Mouse (Mus musculus) cerebellum, adult 2 months (tissue): ENCODE measurements around the gene Ndufa6. TPM values are rescaled to one million over a fixed set of nuclear protein-coding genes. Genes with fewer than 3 reads are reported as not detected.

Experiments
- DNase-seq, 2 experiments: peaks; one replicate each; pipeline ENCODE4 v3.0.0; 2021
- H3K27ac ChIP-seq: fragments of 200-500 bp; 2 replicates; pipeline ENCODE4 v1.5.1; 2012; ENCODE audit warnings: low read length, control low read depth, inconsistent platforms; ENCODE audit not compliant: insufficient read depth
- H3K27me3 ChIP-seq: fragments of 200-500 bp; 2 replicates; pipeline ENCODE4 v1.6.1; 2012; ENCODE audit warnings: inconsistent platforms, mild to moderate bottlenecking, low read length, moderate library complexity; ENCODE audit not compliant: control insufficient read depth, insufficient read depth
- H3K4me1 ChIP-seq: fragments of 200-500 bp; 2 replicates; pipeline ENCODE4 v1.6.1; 2011; ENCODE audit warnings: low read length; ENCODE audit not compliant: control insufficient read depth, insufficient read depth
- H3K4me3 ChIP-seq: fragments of 200-500 bp; replicated peaks from 2 replicates; pipeline ENCODE3; 2011; ENCODE audit warnings: mild to moderate bottlenecking, low read depth, low read length, control low read depth; ENCODE audit not compliant: insufficient read depth
- CTCF ChIP-seq: fragments of 200-500 bp; IDR thresholded peaks from 2 replicates; pipeline ENCODE4 v1.5.1; 2011; ENCODE audit warnings: low read depth, mild to moderate bottlenecking, control low read depth, low read length, moderate library complexity, borderline replicate concordance; ENCODE audit not compliant: insufficient read depth
- POLR2A ChIP-seq: fragments of 200-500 bp; IDR thresholded peaks from 2 replicates; pipeline ENCODE4 v1.6.1; 2011; ENCODE audit warnings: low read length, control low read depth, borderline replicate concordance; ENCODE audit not compliant: insufficient read depth
- WGBS: fragments of 180-500 bp; shearing (Covaris S2); methylation state at CpG from one replicate; pipeline ENCODE4 v1.1.7; 2018; 5-methylcytosine and 5-hydroxymethylcytosine counted together
- polyA plus RNA-seq: library from polyadenylated mRNA; depleted of rRNA; stranded (reverse); fragments of >200 nt; gene quantifications from 2 replicates; pipeline ENCODE4 v1.2.3, GENCODE M21; 2012

Ndufa6 gene
- polyA plus RNA-seq, 1 experiment = 627 TPM

DNA sequence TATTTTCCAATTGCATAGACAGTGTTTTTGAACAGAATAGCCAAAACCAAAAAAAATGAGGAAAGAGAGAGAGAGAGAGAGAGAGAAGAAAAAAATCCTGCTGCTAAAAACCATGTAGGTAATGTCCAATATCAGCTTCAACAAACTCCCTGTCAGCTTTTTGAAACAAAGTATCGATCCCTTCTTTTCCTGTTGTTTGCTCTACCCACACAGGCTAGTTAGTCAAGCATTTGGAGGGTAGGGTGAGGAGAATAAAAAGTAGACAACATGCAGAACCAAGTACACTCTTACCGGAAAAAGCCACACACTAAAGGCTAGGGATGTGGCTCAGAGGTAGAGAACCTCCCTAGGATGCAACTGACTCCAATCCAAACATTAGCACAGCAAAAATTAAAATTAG lies 31.6 kb upstream of the Ndufa6 start:
- no peak for DNase-seq
- 97% methylated on average over 2 of the region's 2 CpGs for WGBS

GRCm38 (mm10) chr15:82382441-82382840 lies 28.3 kb upstream of the Ndufa6 start:
- TF ChIP-seq POLR2A (no peak), CTCF (no peak)
- DNase-seq = no peak
- no peak overlapping the region for H3K27ac ChIP-seq
- WGBS = 93% methylated on average over 2 of the region's 2 CpGs
- H3K4me3 ChIP-seq = no peak overlapping the region
- no peaks in the 10 kb centered on the region for H3K27me3 ChIP-seq
- H3K4me1 ChIP-seq = no peaks in the 10 kb centered on the region

More for the DNA sequence above, 31.6 kb upstream of the Ndufa6 start:
- no peak for TF ChIP-seq CTCF
- no peak for TF ChIP-seq POLR2A
- no peak overlapping the region for H3K27ac ChIP-seq
- no peak overlapping the region for H3K4me3 ChIP-seq
- no peaks in the 10 kb centered on the region for H3K4me1 ChIP-seq
- H3K27me3 ChIP-seq = no peaks in the 10 kb centered on the region

- Histone ChIP-seq H3K27me3 (no peaks in the 10 kb centered on the region), H3K4me1 (no peaks in the 10 kb centered on the region), H3K27ac (peak overlapping the region; percentile 71; the same call in 1 of the 2 replicates), H3K4me3 (peak overlapping the region; percentile 77)
- TF ChIP-seq CTCF (no peak), POLR2A (no peak)
- DNase-seq = no peak
- 36% methylated on average over 7 of the region's 7 CpGs for WGBS
Observed at GRCm38 (mm10) chr15:82380714-82381062, 26.6 kb upstream of the Ndufa6 start.

DNA sequence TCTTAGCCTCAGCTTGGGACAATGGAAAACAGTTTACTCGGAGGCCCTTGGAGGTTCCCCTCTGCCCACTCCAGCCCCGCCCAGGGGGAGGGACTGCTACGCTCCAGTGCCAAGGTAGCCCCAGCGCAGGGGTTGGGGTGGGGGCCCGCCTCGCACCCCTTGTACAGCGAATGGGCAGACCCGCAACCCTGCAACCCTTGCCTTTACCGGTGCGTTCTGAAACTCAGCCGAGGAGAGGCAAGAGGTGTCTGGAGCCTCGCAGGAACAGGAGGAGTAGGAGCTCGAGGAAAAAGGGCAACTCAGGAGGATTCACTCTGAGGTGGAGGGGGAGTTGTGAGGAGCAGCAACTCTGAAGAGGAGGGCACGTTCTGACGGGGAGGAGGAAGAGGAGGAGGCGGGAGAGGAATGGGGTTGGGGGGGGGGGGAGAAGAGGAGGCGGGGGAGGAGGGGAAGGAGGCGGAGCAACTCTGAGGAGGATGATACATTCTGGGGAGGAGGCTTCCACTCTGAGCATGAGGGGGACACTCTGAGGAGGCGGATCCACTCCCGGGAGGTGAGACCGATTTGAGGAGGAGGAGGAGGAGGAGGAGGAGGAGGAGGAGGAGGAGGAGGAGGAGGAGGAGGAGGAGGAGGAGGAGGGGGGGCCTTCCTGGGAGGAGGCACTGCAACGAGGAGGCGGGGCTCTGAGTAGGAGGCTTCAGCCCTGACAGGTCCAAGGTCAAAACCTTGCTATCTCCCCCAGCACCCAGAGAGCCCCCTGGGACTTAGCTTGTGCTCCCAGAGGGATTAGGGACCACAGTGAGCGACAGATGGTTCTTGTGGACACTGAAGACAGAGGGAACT lies 26.0 kb upstream of the Ndufa6 start, which contains the start of gene Cyp2d22:
Cyp2d22 (minus strand) TSS at position 390 of the 843 bp plus-strand sequence.
- H3K4me1 ChIP-seq = no peaks in the 10 kb centered on the region
- peak within 1 kb of the TSS; percentile 71; the same call in 1 of the 2 replicates for H3K27ac ChIP-seq
- no peaks in the 10 kb centered on the region for H3K27me3 ChIP-seq
- H3K4me3 ChIP-seq = peak within 1 kb of the TSS; percentile 77
- TF ChIP-seq CTCF (no peak), POLR2A (no peak)
- 4% methylated on average over 21 of the region's 24 CpGs for WGBS
- peak; percentile 70 to 71 for DNase-seq

- 57% methylated on average over 7 of the region's 7 CpGs for WGBS
- no peak for TF ChIP-seq CTCF
- TF ChIP-seq POLR2A = no peak
- H3K4me1 ChIP-seq = no peaks in the 10 kb centered on the region
- no peaks in the 10 kb centered on the region for H3K27me3 ChIP-seq
- H3K4me3 ChIP-seq = peak overlapping the region; percentile 77
- H3K27ac ChIP-seq = peak overlapping the region; percentile 32; the same call in 1 of the 2 replicates
- no peak for DNase-seq
Observed at GRCm38 (mm10) chr15:82379511-82379870, 25.4 kb upstream of the Ndufa6 start.

- WGBS = 58% methylated on average over 15 of the region's 15 CpGs
- no peak for TF ChIP-seq POLR2A
- no peak for TF ChIP-seq CTCF
- no peaks in the 10 kb centered on the region for H3K4me1 ChIP-seq
- peak overlapping the region; percentile 49; the same call in 1 of the 2 replicates for H3K27ac ChIP-seq
- H3K27me3 ChIP-seq = no peaks in the 10 kb centered on the region
- no peak for DNase-seq
- H3K4me3 ChIP-seq = peak overlapping the region; percentile 9
Observed at GRCm38 (mm10) chr15:82378261-82379180, 24.4 kb upstream of the Ndufa6 start.

GRCm38 (mm10) chr15:82377701-82378100 lies 23.6 kb upstream of the Ndufa6 start:
- no peaks in the 10 kb centered on the region for H3K4me1 ChIP-seq
- no peak for DNase-seq
- TF ChIP-seq CTCF = no peak
- no peak for TF ChIP-seq POLR2A
- no peaks in the 10 kb centered on the region for H3K27me3 ChIP-seq
- H3K4me3 ChIP-seq = no peak overlapping the region
- peak overlapping the region; percentile 48; the same call in 1 of the 2 replicates for H3K27ac ChIP-seq
- 72% methylated on average over 5 of the region's 5 CpGs for WGBS
